Mouse (Mus musculus) ES-CJ7 (cell line): Measurements from ENCODE around the gene Grik3.
A peak's percentile ranks its signal among the peaks of the same experiment; 100 is the strongest.

Source experiments
- DNase-seq: peaks from one replicate; pipeline ENCODE4 v3.0.0; 2011; ENCODE audit warnings: low read depth, low spot score

The Grik3 gene

DNA sequence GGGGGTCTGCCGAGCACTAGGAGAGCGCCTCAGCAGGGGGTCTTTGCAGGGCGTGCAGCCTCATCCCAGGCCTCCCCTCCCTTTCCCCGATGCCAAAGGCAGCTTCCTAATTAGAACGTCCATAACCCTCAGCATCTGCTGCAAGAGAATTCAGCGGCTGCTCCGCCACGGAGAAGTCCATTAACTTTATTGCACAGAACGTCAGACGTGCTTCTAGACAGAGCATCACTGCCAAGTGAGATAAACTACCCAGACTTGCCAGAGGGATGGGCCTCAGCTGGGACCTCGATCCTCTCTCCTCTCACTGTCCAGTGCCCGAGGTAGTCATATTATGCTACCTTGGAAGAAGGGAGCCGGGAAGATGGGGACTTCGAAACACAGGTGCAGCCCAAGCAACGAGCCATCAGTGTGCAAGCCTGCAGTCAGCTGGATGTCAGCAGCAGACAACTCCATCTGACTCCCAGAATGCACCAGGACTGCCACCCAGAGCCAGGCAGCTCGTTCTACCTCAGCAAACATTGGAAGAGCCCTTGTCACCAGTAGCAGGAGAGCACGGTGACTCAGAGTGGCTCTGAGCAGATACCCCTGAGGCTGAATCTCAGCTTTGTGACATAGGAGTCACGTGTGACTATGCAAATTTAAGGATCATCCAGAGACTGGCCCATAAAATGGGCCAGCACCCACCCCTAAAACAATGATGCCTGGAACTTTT, 228.1 kb downstream of the Grik3 start:
- peak; percentile 33 for DNase-seq

DNA sequence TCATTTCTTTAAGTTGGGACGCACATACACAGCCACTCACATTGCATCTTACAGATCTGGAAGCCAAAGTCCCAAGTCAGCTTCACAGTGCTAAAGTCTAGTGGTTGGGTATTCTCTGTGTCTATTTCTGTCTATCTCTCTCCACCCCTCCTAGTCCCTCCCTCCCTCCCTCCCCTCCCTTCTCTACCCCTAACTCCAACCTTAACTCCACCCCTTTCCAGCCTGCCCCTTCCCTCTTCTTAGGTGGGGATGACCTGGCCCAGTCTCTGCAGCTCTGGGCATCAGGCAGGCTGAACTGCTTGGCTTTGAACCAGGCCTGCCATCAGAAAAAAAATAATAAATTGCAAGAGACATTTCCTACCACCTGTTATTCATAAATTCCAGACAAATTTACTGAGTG, 235.7 kb downstream of the Grik3 start:
- DNase-seq, result peak; percentile 34

DNA sequence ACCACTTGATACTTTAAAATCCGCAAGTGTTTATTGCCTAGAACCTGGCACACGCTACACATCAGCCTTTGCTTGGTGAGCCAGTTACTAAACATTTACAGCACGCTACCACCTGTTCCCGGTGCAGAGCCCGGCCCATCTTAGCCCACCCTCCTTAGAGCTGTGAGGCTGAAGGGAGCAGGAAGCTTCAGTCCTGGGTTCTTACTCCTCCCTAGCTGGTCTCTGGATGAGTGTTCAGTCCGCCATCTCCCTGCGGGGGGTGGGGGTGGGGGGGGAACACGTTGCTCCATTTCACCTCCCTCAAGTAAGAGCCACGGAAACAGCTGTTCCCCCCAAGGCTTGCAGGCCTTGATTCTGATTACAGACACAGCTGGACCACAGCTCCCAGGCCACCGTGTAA, 236.5 kb downstream of the Grik3 start:
- peak; percentile 33 for DNase-seq

DNA sequence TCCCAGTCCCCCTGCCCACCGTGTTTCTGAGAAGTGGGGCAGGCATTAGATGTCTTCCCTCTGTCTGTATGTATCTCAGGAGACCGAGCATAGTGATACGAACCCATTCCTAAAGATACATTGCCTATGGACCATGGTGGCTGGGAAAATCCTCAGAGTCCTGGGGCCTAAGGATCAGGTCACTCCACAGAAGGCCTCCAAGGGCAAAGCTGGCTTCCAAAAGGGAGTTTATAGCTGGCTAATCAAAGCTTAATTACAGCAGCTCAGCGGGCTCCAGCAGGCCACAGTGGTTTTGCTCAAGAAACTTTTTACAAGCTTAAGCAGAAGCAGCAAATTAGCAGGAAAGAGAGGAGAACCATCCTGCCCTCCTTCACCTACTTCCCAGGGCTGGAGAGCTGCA, 237.1 kb downstream of the Grik3 start:
- DNase-seq, result no peak

DNA sequence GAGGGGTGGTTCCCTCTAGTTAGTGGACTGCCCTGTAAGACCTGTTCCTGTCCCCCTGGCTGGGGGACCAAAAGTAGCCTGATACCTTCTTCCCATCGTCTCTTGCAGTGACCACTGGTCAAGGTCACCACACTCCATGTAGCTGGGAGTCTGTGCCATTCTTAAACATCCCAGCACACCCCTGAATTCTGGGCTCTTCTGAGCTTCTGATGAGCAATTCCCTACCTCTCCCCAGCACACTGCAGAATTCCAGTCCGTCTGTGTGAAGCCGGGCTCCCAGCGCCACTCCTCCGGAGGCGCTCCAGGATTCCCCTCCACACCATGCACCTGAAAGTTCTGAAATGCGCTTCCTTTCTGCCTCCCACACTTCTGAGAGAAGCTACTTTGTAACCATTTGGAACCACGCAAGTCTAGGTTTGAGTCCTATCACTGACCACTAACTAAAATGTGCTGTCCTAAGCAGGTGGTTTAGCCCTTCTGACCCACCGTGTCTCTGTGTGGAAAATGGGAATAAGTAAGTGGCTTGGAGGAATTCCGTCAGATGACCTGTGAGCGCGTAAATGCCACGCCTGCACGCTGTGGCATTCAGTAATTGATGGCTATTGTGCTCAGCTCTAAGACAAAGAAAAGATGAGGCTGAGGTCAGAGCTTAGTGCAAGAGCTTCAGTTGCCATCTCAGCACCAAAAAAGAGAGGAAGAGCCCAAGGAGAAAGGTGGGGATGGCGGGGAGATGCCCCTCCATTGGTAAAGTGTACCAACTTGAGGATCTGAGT, 237.8 kb downstream of the Grik3 start:
- DNase-seq, result peak; percentile 81

DNA sequence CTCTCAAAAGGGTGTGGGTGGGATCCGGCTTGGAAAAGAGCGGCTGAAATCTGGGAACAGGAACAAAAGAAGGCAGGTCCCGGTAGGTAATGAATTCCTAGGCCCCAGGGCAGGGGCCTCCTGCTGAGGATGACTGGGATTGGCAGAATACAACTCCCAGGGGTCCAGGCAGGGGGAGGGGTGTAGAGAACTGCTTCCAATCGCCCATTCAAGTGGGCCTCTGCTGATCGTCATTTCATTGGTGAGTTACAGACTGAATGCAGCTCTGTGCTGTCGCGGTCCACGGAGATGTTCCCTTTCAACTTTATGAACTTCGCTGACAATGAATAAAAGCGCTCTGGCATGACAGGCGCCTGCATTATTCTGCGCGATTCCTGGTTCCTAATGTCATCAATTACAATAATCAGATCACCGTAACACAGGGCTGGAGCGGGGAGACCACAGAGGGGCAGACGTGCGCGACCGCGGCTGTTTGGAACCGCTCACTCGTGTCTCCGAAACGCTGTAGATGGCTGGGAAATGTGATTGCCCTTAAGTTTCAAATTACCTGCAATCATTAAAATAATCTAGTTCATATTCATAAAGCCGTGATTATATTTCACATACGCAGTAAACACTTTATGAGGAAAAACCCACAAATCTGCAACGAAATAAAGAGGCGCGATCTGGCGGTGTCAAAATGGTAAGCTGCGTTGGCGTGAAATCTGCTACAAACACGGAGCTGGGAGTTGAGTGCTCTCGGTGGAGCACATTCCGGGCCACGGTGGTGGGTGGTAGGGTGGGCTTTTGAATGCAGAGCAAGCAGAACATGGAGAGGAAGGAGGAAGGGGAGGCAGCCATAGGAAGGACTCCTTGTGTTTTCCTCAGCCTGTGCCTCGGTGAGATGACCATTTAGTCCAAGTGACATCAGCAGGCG, 239.1 kb downstream of the Grik3 start:
- DNase-seq, result peak; percentile 98

DNA sequence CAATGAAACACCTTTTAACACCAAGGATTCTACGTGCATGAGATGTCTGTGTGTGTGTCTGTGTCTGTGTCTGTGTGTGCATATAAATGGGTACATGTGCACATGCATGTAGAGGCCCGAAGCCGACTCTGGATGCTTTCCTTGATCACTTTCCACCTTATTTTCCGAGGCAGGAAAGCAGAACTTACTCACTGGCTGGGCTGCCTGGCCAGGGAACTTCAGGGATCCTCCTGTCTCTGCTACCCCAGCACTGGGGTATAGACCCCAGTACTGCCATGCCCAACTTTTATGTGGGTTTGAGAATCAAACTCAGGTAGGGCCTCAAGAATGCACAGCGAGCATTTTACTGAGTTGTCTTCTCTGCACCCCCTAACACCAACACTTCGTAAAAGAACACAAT, 240.3 kb downstream of the Grik3 start:
- DNase-seq, result no peak

DNA sequence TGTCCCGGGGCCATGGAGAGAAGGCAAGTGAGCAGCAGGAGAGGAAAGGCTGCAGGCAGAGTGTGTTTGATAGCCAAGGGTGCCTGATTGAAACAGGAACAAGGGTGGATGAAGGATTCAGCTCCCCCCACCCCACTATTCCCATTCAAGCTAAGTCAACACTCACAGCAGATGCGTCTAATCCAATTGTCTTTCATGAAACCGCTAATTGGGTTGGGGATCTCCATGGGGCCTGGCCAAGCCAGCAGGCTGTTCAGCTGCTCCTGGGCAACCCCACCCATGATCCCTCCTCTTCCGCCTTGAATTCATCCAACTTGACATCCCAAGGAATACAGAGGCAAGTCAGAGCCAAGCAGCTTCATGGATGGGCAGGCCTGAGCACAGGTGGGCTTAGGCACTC, 246.3 kb downstream of the Grik3 start:
- no peak for DNase-seq

DNA sequence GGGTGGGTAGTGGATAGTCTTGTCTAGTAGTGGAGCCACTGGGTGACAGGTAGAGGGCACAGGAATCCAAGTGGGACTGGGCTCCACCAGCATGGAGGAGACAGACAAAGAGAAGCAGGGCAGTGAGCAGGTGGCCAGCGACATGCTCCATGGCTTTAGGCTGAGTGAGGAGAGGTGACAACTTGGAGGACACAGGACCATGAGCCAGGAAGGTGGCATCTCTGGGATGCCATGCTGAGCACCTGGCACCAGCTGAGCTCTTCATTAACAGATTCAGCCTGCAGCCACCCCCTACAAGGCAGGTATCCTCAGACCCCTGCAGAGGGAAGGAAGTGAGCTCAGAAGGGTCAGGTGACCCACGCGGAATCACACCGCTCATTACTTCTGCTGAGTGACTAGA, 248.3 kb downstream of the Grik3 start:
- DNase-seq, result no peak

DNA sequence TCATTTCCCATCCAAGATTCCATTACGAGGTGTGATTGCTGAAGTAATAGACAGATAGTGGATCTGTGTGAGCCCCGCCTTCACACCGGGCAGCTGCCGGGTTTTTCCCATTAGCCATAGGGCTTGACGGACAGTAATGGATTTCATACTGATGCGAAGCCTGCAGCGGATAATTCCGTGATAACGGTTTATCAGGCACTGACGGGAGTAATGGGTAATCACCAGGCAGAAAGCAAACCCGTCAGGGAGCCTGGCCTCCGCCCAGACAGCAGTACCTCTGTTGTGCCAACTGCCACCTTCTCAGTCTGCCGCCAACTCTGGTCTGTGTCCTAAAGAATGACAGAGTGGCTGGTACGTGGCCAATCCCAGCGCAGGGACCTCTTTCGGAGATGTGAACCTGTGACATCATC, 251.7 kb downstream of the Grik3 start:
- DNase-seq, result no peak

DNA sequence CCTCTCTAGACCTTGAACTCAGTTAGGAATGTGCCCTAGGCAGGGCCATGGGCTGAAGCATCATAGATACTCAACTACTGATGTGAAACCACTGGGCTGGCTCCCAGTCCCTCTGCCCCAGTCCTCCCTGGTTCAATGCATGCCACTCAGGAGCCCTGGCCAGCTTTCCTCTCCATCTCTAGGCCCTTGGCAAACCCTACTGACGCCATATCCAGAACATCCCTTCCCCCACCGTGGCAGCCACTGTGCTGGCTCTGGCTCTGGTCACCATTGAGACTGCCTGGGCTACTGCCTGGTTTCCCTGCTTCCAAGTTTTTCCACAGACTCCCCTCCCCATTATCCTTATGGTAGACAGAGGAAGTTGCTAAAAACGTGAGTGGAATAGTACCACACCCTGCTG, 255.4 kb downstream of the Grik3 start:
- DNase-seq, result no peak

DNA sequence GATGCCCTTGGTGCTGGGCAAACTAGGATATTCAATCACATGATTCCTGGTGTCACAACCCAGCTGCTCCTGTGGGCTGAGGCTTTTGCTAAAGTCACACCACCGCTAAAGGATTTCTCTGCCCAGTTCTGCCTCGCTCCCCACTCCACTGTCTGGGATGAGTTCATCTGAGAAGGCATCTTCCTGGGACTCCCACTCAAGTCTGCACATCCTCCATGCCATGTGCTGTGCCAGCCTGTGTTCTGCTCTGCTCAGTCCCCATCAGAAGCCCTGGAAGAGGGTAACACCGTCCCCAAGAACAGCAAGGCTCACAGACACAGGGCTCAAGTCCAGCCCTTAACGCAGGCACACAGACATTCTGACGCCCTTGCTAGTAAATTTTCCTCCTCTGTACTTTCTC, 265.9 kb downstream of the Grik3 start:
- no peak for DNase-seq

DNA sequence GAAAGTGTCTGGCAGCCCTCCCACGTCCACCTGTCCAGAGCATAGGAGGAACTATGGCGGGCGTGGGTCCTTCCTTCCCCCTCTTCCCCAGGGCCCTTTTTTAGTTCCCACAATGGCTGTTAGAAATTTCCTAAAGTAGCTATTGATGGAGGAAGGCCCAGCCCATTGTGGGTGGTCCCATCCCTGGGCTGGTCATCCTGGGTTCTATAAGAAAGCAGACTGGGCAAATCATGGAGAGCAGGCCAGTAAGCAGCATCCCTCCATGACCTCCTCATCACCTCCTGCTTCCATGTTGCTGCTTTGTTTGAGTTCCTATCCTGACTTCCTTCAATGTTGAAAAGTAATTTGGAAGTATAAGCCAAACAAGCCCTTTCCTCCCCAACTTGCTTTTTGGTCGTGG, 269.8 kb downstream of the Grik3 start:
- DNase-seq, result no peak

DNA sequence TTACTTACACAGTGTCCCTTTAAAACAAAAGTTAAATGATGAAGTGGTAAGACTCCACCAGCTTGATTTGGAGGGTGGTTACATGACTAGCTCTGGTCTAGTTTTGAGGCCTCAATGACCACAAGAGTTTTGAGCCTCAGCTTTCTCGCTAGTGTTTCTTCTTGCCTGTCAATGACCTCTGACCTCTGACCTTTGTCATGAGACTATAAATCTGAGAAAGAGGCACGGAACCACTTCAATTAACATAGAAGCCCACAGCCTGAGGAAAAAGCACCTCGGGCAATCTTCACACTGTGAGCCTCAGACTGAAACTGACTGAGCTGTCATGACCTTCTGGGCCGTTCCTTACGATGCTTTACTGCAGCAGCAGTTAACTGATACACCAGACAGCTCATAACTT, 272.6 kb downstream of the Grik3 start:
- DNase-seq, result peak; percentile 37
